Mouse (Mus musculus) bone marrow, adult 2 months (tissue): Measurements from ENCODE around the gene Rpgrip1l. TPM values are rescaled to one million over a fixed set of nuclear protein-coding genes. Genes with fewer than 3 reads are reported as not detected.
A peak's percentile ranks its signal among the peaks of the same experiment; 100 is the strongest.

ENCODE experiments used
- H3K27ac ChIP-seq: fragments of 200-500 bp; 2 replicates; pipeline ENCODE4 v1.5.1; 2012; ENCODE audit warnings: low read depth, mild to moderate bottlenecking, control low read depth, inconsistent platforms, low read length; ENCODE audit not compliant: control insufficient read depth, poor library complexity, insufficient read depth
- H3K4me1 ChIP-seq: fragments of 200-500 bp; 2 replicates; pipeline ENCODE4 v1.6.1; 2011; ENCODE audit warnings: low read length; ENCODE audit not compliant: control insufficient read depth, insufficient read depth
- H3K4me3 ChIP-seq: fragments of 200-500 bp; replicated peaks from 2 replicates; pipeline ENCODE3; 2011; ENCODE audit warnings: mild to moderate bottlenecking, low read depth, low read length, control low read depth; ENCODE audit not compliant: control insufficient read depth
- CTCF ChIP-seq: fragments of 200-500 bp; IDR thresholded peaks from 2 replicates; pipeline ENCODE4 v1.5.1; 2011; ENCODE audit warnings: low read length, control low read depth; ENCODE audit not compliant: control insufficient read depth, insufficient read depth
- POLR2A ChIP-seq: fragments of 200-500 bp; IDR thresholded peaks from 2 replicates; pipeline ENCODE4 v1.6.1; 2011; ENCODE audit warnings: low read depth, mild to moderate bottlenecking, control low read depth, low read length, borderline replicate concordance; ENCODE audit not compliant: control insufficient read depth
- WGBS: fragments of 180-500 bp; shearing (Covaris S2); methylation state at CpG from one replicate; pipeline ENCODE4 v1.1.7; 2018; 5-methylcytosine and 5-hydroxymethylcytosine counted together
- polyA plus RNA-seq: library from polyadenylated mRNA; stranded (reverse); fragments of >200 nt; gene quantifications from 2 replicates; pipeline ENCODE4 v1.2.4, GENCODE M21; 2011; ENCODE audit warnings: low replicate concordance; ENCODE audit not compliant: missing spikeins, insufficient read depth, insufficient read length

Rpgrip1l gene
- polyA plus RNA-seq, 1 experiment, result 1.1 TPM

GRCm38 (mm10) chr8:91198036-91198435 is 115.0 kb downstream of the Rpgrip1l start:
- H3K27ac ChIP-seq, result no peak overlapping the region
- 86% methylated on average over 3 of the region's 3 CpGs for WGBS
- H3K4me3 ChIP-seq, result no peak overlapping the region
- H3K4me1 ChIP-seq, result no peaks in the 10 kb centered on the region
- no peak for TF ChIP-seq CTCF
- no peak for TF ChIP-seq POLR2A

DNA sequence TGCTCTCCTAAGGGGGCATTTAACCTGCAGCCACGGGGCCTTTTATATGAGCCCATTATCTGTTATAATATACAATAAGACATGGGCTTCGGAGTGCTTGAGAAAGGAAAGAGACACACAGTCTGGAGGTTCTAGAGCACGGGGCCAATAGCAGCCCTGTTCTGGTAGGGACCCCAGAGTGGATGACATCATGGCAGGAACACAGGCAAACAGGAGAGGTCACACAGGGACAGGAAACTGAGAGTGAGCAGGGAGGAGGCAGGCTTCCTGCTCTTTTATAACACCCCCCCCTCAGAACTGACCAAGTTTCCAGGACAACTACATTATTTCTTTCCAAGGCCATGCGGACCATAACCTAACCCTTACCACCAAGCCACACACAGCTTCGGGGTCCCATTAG is 115.8 kb downstream of the Rpgrip1l start:
- 37% methylated on average over 5 of the region's 5 CpGs for WGBS
- no peak overlapping the region for H3K4me3 ChIP-seq
- no peak for TF ChIP-seq POLR2A
- no peak for TF ChIP-seq CTCF
- H3K27ac ChIP-seq, result no peak overlapping the region
- H3K4me1 ChIP-seq, result no peaks in the 10 kb centered on the region

GRCm38 (mm10) chr8:91196661-91197060 is 116.4 kb downstream of the Rpgrip1l start:
- Histone ChIP-seq H3K4me3 (no peak overlapping the region), H3K4me1 (no peaks in the 10 kb centered on the region), H3K27ac (no peak overlapping the region)
- 83% methylated on average over 12 of the region's 12 CpGs for WGBS
- peak; percentile 11; the same call in 1 of the 2 replicates for TF ChIP-seq CTCF
- TF ChIP-seq POLR2A, result no peak

DNA sequence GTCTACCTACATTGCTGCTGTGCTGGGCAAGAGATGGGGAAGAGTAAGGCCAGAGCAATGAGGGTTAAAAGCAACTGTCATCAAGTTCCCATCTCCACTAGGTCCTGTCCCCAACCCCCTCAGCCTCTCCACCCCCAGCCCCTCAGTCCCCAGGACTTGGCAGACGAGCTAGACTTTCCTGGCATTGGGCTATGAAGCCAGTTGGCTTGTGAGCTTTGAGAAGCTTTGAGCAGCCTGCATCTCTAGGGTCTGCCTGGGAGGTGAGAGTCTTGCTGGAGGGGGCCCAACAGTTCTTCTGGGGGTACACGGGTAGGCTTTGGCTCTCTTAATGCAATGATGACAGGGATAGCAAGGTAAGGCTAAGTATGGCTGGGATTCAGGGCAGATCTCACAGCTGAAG is 119.0 kb downstream of the Rpgrip1l start:
- H3K27ac ChIP-seq, result no peak overlapping the region
- WGBS, result 80% methylated on average over 2 of the region's 2 CpGs
- no peaks in the 10 kb centered on the region for H3K4me1 ChIP-seq
- no peak for TF ChIP-seq POLR2A
- no peak for TF ChIP-seq CTCF
- H3K4me3 ChIP-seq, result no peak overlapping the region

GRCm38 (mm10) chr8:91192941-91193340 is 120.1 kb downstream of the Rpgrip1l start:
- 75% methylated on average over 5 of the region's 5 CpGs for WGBS
- no peak for TF ChIP-seq CTCF
- no peak for TF ChIP-seq POLR2A

DNA sequence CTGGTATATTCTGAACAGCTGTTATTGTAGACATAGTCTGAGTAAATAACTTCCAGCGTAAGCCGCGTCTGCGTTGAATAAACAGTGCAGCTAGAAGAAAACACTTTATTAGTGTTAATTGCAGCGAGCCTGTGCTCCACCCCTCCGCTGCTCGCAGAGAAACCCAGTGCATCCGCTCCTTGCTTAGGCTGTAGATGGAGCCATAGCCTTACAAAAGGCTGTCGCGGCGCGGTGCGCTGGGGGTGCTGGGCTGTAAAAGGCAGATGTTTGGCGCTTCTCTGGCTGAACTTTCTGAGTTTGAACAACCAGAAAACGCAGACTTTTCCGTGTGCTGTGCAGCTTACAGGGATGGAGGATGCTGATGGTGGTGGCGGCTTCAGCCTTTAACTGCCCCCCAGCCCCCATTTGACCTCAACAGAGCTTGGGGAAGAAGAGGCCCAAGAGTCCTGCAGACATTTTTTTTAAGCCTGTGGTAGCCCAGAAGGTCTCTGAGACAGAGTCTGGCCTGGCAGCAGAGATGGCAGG is 122.2 kb downstream of the Rpgrip1l start:
- TF ChIP-seq CTCF, result peak; percentile 60
- TF ChIP-seq POLR2A, result no peak
- WGBS, result 3% methylated on average over 17 of the region's 17 CpGs

More at GRCm38 (mm10) chr8:91192941-91193340, 120.1 kb downstream of the Rpgrip1l start:
- Histone ChIP-seq H3K4me3 (no peak overlapping the region), H3K4me1 (no peaks in the 10 kb centered on the region), H3K27ac (no peak overlapping the region)

GRCm38 (mm10) chr8:91188152-91188551 is 124.9 kb downstream of the Rpgrip1l start:
- TF ChIP-seq POLR2A, result no peak
- TF ChIP-seq CTCF, result no peak
- 64% methylated on average over 11 of the region's 11 CpGs for WGBS

More for the DNA sequence above, 122.2 kb downstream of the Rpgrip1l start:
- H3K4me1 ChIP-seq, result no peaks in the 10 kb centered on the region
- H3K27ac ChIP-seq, result no peak overlapping the region
- no peak overlapping the region for H3K4me3 ChIP-seq

GRCm38 (mm10) chr8:91186372-91186771 is 126.7 kb downstream of the Rpgrip1l start:
- no peaks in the 10 kb centered on the region for H3K4me1 ChIP-seq
- no peak for TF ChIP-seq POLR2A
- TF ChIP-seq CTCF, result no peak
- 58% methylated on average over 12 of the region's 12 CpGs for WGBS
- H3K27ac ChIP-seq, result no peak overlapping the region
- no peak overlapping the region for H3K4me3 ChIP-seq

More at GRCm38 (mm10) chr8:91188152-91188551, 124.9 kb downstream of the Rpgrip1l start:
- H3K27ac ChIP-seq, result no peak overlapping the region
- H3K4me1 ChIP-seq, result no peaks in the 10 kb centered on the region
- no peak overlapping the region for H3K4me3 ChIP-seq

DNA sequence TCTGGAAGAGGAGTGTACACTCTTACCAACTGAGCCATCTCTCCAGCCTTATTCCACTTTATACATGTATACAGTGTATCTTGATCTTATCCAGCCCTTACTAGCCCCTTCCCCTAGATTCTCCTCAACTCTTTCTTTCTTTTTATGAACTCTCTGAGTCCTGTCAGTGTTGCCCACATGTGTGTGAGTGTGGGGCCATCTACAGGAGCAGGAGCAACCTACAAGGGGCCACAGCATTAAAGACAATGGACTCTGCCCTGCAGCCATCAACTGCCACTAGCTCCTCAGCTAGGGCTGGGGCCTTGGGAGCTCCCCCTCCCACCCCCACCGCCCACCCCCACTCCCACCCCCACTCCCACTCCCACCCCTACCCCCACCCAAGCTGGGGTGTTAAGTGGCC is 135.4 kb downstream of the Rpgrip1l start:
- 40% methylated on average over 1 of the region's 1 CpGs for WGBS
- no peak overlapping the region for H3K27ac ChIP-seq
- H3K4me1 ChIP-seq, result no peaks in the 10 kb centered on the region
- TF ChIP-seq POLR2A (no peak), CTCF (0 out of 2 replicates have a peak, but pooled peaks have one; percentile 7)
- no peak overlapping the region for H3K4me3 ChIP-seq
